Mouse (Mus musculus) midbrain, embryonic 16.5 days (tissue): Measurements from ENCODE around the gene Glipr2. TPM values are rescaled to one million over a fixed set of nuclear protein-coding genes. Genes with fewer than 3 reads are reported as not detected.

Experiments
- ATAC-seq: fragments of 200-750 bp; cut with Nextera tagmentation; 2 replicates; pipeline ENCODE4 v1.8.0; 2017; ENCODE audit warnings: moderate TSS enrichment
- H3K27ac ChIP-seq: fragments of 300-500 bp; sonication (generic); 2 replicates; pipeline ENCODE4 v1.5.1; 2014; ENCODE audit warnings: mild to moderate bottlenecking, low read length, mixed read lengths
- H3K27me3 ChIP-seq: fragments of 300-500 bp; sonication (generic); 2 replicates; pipeline ENCODE4 v1.6.1; 2014; ENCODE audit warnings: low read depth, low read length, mixed read lengths; ENCODE audit not compliant: control insufficient read depth, insufficient read depth
- H3K36me3 ChIP-seq: fragments of 300-500 bp; sonication (generic); 2 replicates; pipeline ENCODE4 v1.6.1; 2014; ENCODE audit warnings: mild to moderate bottlenecking, low read length, moderate library complexity, mixed read lengths; ENCODE audit not compliant: control insufficient read depth, insufficient read depth
- H3K4me1 ChIP-seq: fragments of 300-500 bp; sonication (generic); 2 replicates; pipeline ENCODE4 v1.6.1; 2014; ENCODE audit warnings: mild to moderate bottlenecking, low read length, mixed read lengths; ENCODE audit not compliant: control insufficient read depth, insufficient read depth
- H3K4me2 ChIP-seq: fragments of 300-500 bp; sonication (generic); 2 replicates; pipeline ENCODE4 v1.6.1; 2014; ENCODE audit warnings: mild to moderate bottlenecking, low read length, mixed read lengths
- H3K4me3 ChIP-seq: fragments of 300-500 bp; sonication (generic); 2 replicates; pipeline ENCODE4 v1.5.1; 2014; ENCODE audit warnings: low read depth, mild to moderate bottlenecking, low read length, moderate library complexity, mixed read lengths
- H3K9ac ChIP-seq: fragments of 300-500 bp; sonication (generic); 2 replicates; pipeline ENCODE4 v1.6.1; 2014; ENCODE audit warnings: low read depth, low read length, mixed read lengths
- H3K9me3 ChIP-seq: fragments of 300-500 bp; sonication (generic); replicated peaks from 2 replicates; pipeline ENCODE4 v1.6.1; 2014; ENCODE audit warnings: mild to moderate bottlenecking, low read length, mixed read lengths; ENCODE audit not compliant: control insufficient read depth, poor library complexity, severe bottlenecking
- WGBS: fragments of 180-500 bp; shearing (Covaris S2); extraction: QIAGEN DNeasy Blood & Tissue Kit; methylation state at CpG from one replicate; pipeline ENCODE4 v1.1.7; 2014; 5-methylcytosine and 5-hydroxymethylcytosine counted together
- polyA plus RNA-seq: library from polyadenylated mRNA; unstranded; fragments of >200 nt; fragmentation: Nextera tagmentation; extraction: Ambion mirVana; gene quantifications from 2 replicates; pipeline ENCODE4 v1.2.1, GENCODE M21; 2015

Gene Glipr2
- polyA plus RNA-seq, 1 experiment from 2014 or later = 26.6 TPM

- WGBS = 82% methylated on average over 7 of the region's 7 CpGs
- Histone ChIP-seq H3K27ac (no peak overlapping the region), H3K9ac (no peak overlapping the region), H3K4me1 (peaks cover 3% of the 10 kb centered on the region; the same call in 1 of the 2 replicates), H3K4me3 (no peak overlapping the region), H3K36me3 (no peaks in the 10 kb centered on the region), H3K4me2 (no peak overlapping the region), H3K27me3 (no peaks in the 10 kb centered on the region), H3K9me3 (no peaks in the 10 kb centered on the region)
- ATAC-seq = no peak
These were observed 8.8 kb downstream of the Glipr2 start for GRCm38 (mm10) chr4:43965856-43966535.

DNA sequence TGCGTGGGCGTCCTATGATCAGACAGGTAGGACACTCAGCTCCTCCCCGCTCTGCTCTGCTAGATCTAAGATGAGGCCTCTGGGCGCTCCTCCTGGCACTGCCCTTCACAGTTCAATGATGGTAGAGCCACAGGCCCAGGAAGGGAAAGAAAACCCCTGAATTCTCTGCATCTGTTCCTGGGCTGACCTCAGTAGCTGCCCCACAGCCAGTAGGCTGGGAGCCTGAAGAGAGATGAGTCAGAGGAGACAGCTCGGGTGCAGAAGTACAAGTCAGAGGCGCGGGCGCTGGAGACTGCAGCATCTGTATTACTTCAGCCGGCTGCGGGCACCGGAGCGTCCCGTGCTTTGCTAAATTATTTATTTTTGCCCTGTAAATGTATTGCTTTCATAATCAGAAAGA, 11.4 kb downstream of the Glipr2 start:
- Histone ChIP-seq H3K27ac (no peak overlapping the region), H3K9me3 (no peaks in the 10 kb centered on the region), H3K27me3 (no peaks in the 10 kb centered on the region), H3K4me3 (no peak overlapping the region), H3K36me3 (no peaks in the 10 kb centered on the region), H3K9ac (no peak overlapping the region), H3K4me2 (no peak overlapping the region), H3K4me1 (peaks cover 5% of the 10 kb centered on the region; the same call in 1 of the 2 replicates)
- WGBS = 44% methylated on average over 13 of the region's 13 CpGs
- ATAC-seq = no peak

DNA sequence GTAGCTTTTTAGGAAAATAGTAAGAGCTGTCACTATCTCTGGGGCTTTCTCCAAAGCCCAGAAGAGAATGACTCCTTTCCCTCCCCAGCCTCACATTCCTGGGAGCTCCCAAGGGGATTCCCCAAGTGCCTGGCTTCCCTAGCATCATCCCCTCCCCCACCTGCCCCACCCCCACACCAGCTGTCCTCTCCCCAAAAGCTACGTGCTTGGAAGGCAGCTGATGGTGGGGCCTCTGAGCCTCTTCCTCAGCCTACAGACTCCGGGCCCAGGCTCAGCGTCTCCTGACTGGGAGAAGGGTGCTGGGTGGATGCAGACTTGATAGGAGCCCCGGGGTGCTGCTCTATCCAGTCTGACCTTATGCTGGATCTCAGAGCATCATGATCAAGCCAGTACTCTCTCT, 12.2 kb downstream of the Glipr2 start:
- no peak for ATAC-seq
- 14% methylated on average over 4 of the region's 4 CpGs for WGBS
- Histone ChIP-seq H3K9ac (no peak overlapping the region), H3K4me3 (no peak overlapping the region), H3K27ac (no peak overlapping the region), H3K36me3 (no peaks in the 10 kb centered on the region), H3K9me3 (no peaks in the 10 kb centered on the region), H3K27me3 (no peaks in the 10 kb centered on the region), H3K4me2 (no peak overlapping the region), H3K4me1 (peaks cover 5% of the 10 kb centered on the region; the same call in 1 of the 2 replicates)

- Histone ChIP-seq H3K4me1 (peaks cover 5% of the 10 kb centered on the region; the same call in 1 of the 2 replicates), H3K9me3 (no peaks in the 10 kb centered on the region), H3K27me3 (no peaks in the 10 kb centered on the region), H3K4me3 (no peak overlapping the region), H3K27ac (no peak overlapping the region), H3K4me2 (no peak overlapping the region), H3K9ac (no peak overlapping the region), H3K36me3 (no peaks in the 10 kb centered on the region)
- 83% methylated on average over 20 of the region's 20 CpGs for WGBS
- no peak for ATAC-seq
These were observed 13.5 kb downstream of the Glipr2 start for GRCm38 (mm10) chr4:43970393-43971330.

DNA sequence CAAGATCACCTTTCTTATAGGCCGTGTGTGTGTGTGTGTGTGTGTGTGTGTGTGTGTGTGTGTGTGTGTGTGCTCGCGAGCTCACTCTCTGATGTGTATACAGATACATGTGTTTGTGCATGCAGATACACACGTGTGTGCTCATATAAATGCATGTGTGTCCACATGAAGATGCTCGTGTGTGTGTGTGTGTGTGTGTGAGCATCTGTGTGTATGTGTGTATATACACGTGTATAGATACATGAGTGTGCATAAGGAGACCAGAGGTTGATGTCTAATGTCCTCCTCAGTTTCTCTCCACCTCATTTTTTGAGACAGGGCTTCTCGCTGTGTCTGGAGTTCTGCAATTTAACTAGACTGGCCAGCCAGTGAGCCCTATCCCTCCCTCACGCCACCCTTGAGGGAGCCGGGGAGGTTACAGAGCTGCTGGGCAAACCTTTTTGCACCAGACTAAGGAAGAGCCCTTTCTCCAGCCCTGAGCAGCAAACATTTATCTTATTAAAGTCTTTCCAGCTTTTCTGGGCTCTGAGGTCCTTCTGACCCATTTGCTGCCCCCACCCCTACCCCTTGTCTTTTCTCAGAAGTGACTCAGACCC, 14.4 kb downstream of the Glipr2 start:
- 65% methylated on average over 9 of the region's 9 CpGs for WGBS
- H3K9me3 ChIP-seq = no peaks in the 10 kb centered on the region
- no peaks in the 10 kb centered on the region for H3K36me3 ChIP-seq
- ATAC-seq = no peak
- H3K4me3 ChIP-seq = no peak overlapping the region
- no peaks in the 10 kb centered on the region for H3K27me3 ChIP-seq
- no peak overlapping the region for H3K27ac ChIP-seq
- H3K4me2 ChIP-seq = no peak overlapping the region
- peaks cover 5% of the 10 kb centered on the region; the same call in 1 of the 2 replicates for H3K4me1 ChIP-seq
- H3K9ac ChIP-seq = no peak overlapping the region

DNA sequence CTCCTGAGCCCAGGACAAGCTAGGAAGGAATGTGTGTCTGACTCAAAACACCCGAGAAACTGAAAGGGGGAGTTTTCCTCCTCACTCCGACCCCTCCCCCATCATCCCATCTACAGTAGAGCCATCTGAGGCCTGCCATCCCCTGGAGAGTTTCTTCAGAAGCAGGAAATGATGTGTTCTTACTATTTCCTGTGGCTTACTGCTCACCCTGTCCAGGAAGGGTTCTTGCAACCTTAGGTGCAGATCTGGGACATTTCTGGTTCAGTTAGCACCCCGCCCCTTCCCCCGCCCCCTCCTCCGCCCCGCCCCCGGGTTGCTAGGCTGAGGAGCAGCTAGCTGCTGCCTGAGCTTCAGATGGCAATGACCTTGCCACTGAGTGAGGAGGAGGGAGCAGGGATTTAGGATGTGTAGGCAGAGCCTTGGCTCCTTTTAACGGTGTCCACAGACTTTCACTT, 15.0 kb downstream of the Glipr2 start:
- no peaks in the 10 kb centered on the region for H3K36me3 ChIP-seq
- no peaks in the 10 kb centered on the region for H3K9me3 ChIP-seq
- WGBS = 1% methylated on average over 7 of the region's 8 CpGs
- no peak overlapping the region for H3K27ac ChIP-seq
- H3K4me1 ChIP-seq = peaks cover 5% of the 10 kb centered on the region; the same call in 1 of the 2 replicates
- no peak for ATAC-seq
- H3K4me3 ChIP-seq = no peak overlapping the region
- H3K4me2 ChIP-seq = no peak overlapping the region
- H3K9ac ChIP-seq = no peak overlapping the region
- H3K27me3 ChIP-seq = no peaks in the 10 kb centered on the region

- no peak for ATAC-seq
- Histone ChIP-seq H3K27me3 (no peaks in the 10 kb centered on the region), H3K36me3 (no peaks in the 10 kb centered on the region), H3K4me3 (no peak overlapping the region), H3K4me1 (peaks cover 8% of the 10 kb centered on the region; the same call in 1 of the 2 replicates), H3K9me3 (no peaks in the 10 kb centered on the region), H3K4me2 (no peak overlapping the region), H3K9ac (no peak overlapping the region), H3K27ac (no peak overlapping the region)
- WGBS = 39% methylated on average over 4 of the region's 4 CpGs
These were observed 16.4 kb downstream of the Glipr2 start for GRCm38 (mm10) chr4:43973526-43973981.

GRCm38 (mm10) chr4:43974914-43975616, 17.9 kb downstream of the Glipr2 start:
- 84% methylated on average over 9 of the region's 10 CpGs for WGBS
- Histone ChIP-seq H3K9me3 (no peaks in the 10 kb centered on the region), H3K4me1 (peaks cover 10% of the 10 kb centered on the region; the same call in 1 of the 2 replicates)

More at GRCm38 (mm10) chr4:43974914-43975616, 17.9 kb downstream of the Glipr2 start:
- Histone ChIP-seq H3K4me3 (no peak overlapping the region), H3K9ac (no peak overlapping the region), H3K27me3 (no peaks in the 10 kb centered on the region), H3K4me2 (no peak overlapping the region), H3K36me3 (no peaks in the 10 kb centered on the region), H3K27ac (no peak overlapping the region)
- ATAC-seq = no peak
